Mouse (Mus musculus) cerebellum, adult 8-10 months (tissue): ENCODE results near the gene Cep128.
A peak's percentile ranks its signal among the peaks of the same experiment; 100 is the strongest.
"Not testable (repeated sequence)": the region's sequence is repeated elsewhere in the genome, so short reads cannot be mapped to it uniquely, and the experiment has no call there.

Source experiments
- DNase-seq: peaks from one replicate; pipeline ENCODE4 v3.0.0; 2022

Cep128 gene

DNA sequence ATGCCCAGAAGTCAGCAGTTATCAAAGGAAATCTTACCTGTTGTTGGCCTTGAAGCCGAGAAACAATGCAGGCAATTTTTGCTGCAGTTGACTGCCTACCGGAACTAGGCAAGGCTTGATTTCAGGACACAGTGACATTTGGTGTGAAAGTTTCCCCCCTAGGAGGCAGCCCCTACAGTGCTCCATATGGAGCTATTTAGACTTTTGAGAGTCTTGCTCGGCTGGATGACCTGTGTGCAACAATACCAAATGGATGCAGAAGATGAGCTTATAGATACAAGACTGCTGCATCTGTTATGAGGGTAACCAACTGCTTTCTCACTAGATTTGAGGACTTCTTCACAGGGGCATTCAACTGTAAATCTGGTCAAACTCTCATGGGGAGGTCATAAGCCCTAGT is 331.9 kb downstream of the Cep128 start:
- peak; percentile 47 for DNase-seq

GRCm38 (mm10) chr12:91050593-91051325 is 333.4 kb downstream of the Cep128 start:
- peak; percentile 90 for DNase-seq

- DNase-seq = no peak
Measured at GRCm38 (mm10) chr12:91041363-91041762, 342.8 kb downstream of the Cep128 start.

- no peak for DNase-seq
Measured at GRCm38 (mm10) chr12:91040267-91040905, 343.8 kb downstream of the Cep128 start.

- no peak for DNase-seq
Measured at GRCm38 (mm10) chr12:91029116-91029515, 355.1 kb downstream of the Cep128 start.

- DNase-seq = no peak
Measured at GRCm38 (mm10) chr12:91027681-91028080, 356.5 kb downstream of the Cep128 start.

GRCm38 (mm10) chr12:91027100-91027499 is 357.1 kb downstream of the Cep128 start:
- no peak for DNase-seq

- DNase-seq = no peak
Measured at GRCm38 (mm10) chr12:91015075-91015474, 369.1 kb downstream of the Cep128 start.

DNA sequence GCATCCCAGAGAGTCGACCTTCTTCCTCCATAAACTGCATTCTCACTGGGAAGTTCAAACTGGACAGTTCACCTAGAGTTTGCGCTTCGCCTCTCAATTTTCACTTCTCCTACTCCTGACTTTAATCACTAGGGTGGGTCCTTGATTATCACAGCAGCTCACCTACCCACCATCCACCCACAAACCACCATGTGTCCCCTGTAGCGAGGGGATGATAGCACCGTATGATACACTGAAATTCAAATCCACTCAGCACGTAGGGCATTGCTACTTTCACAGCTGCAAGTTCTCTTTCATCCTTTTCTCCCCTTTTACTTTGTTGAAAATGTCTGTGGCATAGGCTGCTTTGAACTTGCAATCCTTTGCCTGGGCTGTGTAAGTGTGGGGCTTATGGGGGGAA is 371.2 kb downstream of the Cep128 start:
- DNase-seq = no peak

GRCm38 (mm10) chr12:91012184-91012583 is 372.0 kb downstream of the Cep128 start:
- DNase-seq = no peak

DNA sequence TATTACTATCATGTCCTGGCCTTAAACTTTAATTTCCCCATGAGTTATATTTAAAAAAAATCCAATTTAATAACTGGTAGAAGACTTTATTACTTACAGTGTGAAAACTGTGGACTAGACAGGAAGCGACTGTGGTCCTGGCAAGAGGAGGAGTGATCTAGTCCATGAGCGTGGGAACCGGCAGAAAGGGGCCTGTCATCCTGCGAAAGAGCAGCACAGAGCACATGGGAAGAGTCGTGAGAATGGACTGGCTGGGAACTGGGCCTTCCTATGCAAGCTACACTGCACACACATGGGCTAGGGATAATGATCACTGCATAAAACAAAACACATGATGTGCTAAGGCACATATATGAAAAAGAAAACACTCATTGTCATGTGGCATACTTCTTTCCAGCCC is 375.5 kb downstream of the Cep128 start:
- no peak for DNase-seq

DNA sequence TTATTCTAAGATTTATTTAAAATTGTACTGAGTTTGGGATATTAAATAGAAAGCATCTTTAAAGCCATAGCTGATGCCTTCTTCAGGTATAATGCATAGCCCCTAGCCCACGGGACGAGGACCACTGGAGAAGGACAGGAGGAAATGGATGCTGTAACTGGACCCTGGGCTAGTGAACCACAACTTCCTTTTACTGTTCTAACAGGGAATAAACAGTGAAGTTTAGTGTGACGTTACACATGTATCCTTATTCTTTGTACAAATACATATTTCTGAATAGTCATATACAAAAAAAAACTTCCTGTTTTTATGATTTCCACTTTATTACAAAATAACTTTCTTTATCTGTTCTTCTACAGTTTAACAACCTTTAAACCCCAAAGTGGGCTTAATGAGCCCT is 376.0 kb downstream of the Cep128 start:
- DNase-seq = no peak

DNA sequence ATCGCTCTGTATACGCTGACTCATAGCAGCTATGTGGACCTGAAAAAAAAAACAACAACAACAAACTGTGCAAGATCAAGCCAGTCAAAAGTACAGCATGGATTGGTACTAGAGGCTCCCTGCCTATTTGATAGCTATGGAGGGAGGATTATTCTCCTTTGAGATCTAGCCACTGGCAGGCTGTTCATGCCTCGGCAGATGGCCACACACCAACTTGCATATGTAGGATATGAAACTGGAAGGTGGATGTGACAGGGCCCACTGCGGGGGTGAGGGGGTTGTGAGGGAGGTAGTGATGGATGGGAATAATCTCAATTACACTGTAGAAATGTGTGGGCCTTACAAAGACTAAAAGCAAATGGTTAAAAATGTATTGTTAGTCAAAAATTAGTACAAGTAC is 386.7 kb downstream of the Cep128 start:
- DNase-seq = no peak

DNA sequence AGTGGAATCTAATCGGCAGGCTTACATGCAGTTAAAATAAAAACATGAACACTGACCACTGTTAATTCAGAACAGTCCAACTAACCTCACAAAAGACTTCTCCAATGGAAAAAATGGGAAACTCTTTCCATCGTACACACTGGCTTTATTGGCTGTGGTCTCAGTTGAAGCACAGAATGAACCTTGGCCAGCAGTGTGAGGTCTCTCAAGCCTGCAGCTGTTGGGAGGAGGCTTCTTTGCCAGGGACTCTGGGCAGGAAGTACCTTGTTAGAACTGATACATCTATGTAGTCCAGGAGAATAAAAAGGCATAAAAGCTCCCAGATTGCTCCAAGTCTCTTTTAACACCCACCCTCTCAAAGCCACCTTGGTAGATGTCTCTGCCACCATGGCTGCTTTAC is 390.9 kb downstream of the Cep128 start:
- no peak for DNase-seq

GRCm38 (mm10) chr12:90987782-90988181 is 396.4 kb downstream of the Cep128 start:
- no peak for DNase-seq

- DNase-seq = no peak
Measured at GRCm38 (mm10) chr12:90987259-90987658, 396.9 kb downstream of the Cep128 start.

- no peak for DNase-seq
Measured at GRCm38 (mm10) chr12:90982018-90982417, 402.2 kb downstream of the Cep128 start.

DNA sequence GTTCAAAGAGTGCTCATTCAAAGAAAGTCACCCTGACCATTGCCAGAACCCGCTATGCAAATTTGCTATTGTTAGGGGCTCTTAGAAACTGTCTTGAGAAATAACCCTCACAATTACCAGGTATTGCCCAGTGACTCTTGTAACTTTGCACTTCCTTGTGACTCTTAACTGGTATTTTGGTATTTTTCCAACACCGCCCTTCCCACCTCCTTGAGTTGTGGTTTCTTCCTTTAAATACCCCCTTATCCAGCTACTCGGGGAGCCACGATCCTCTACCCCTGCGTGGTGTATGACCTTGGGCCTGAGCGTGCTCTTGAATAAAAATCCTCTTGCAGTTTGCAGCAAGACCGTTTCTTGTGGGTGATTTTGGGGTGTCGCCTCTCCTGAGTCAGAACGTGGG is 407.8 kb downstream of the Cep128 start:
- DNase-seq = not testable (repeated sequence)

- DNase-seq = no peak
Measured at GRCm38 (mm10) chr12:90975429-90975828, 408.8 kb downstream of the Cep128 start.

DNA sequence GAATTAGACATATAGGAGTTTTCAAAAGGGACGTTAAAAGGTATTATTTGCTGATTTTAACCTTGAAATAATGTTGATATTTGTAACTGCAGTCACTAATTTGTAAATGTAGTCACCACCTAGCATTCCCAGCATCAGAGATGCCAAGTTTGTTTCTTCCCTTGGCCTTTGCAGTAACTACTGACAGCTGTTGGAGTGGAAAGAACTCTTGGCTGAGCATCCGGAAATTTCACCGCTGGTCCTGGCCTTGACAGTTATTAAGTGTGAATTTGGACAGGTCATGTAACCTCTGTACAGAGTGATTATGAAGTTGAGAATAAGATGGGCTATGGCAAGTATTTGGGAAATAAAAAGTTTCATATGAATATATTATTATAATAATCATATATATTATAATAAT is 413.1 kb downstream of the Cep128 start:
- no peak for DNase-seq

GRCm38 (mm10) chr12:90961386-90962017 is 422.7 kb downstream of the Cep128 start:
- DNase-seq = peak; percentile 73

DNA sequence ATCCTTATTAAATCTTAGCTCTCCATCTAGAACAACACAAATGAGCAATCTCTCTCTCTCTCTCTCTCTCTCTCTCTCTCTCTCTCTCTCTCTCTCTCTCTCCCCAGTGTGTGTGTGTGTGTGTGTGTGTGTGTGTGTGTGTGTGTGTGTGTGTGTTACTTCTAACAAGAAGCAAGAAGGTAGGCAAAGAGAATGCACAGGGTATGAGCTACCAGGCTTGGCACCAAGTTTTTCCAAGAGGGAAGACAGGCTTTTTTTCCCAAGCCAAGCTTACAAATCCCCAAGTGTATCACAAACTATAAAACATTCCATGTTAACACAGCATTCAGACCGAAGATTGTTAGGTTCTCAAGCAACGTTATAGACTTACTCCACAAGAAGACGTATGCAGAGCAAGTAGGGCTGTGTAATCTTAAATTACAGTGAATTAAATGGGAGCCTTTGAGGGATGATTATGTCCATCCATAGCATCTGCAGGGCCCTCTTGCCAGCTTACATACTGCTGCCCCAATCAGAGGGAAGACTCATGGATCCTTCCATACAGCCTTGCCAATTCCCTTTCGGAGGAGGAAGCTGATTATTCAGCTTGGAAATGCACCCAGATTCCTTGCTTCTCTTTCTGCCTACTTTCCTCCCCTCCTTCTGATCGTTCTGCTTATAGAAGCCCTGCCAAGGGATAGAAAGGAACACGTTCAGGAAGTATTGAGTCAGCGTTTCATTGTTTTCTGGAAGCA is 429.3 kb downstream of the Cep128 start:
- DNase-seq = no peak
